Mouse (Mus musculus): ENCODE data around the gene Olfr70. TPM values are rescaled to one million over a fixed set of nuclear protein-coding genes. Genes with fewer than 3 reads are reported as not detected.
A peak's percentile ranks its signal among the peaks of the same experiment; 100 is the strongest.

Olfr70 gene
- total RNA-seq, 4 experiments from 2014 or later = not detected

GRCm38 (mm10) chr4:43656339-43657109, 44.1 kb downstream of the Olfr70 start, which contains the start of gene Hint2:
TSS of gene Hint2 (minus strand) at chr4:43656466.
- peak; percentile 91 to 96 for DNase-seq (ENCODE audit: low spot score in 2 of 2)

GRCm38 (mm10) chr4:43655656-43656338, 44.8 kb downstream of the Olfr70 start:
- DNase-seq (ENCODE audit: low spot score in 2 of 2) = peak in 1 of 2 experiments; percentile 28

- no peak for DNase-seq (ENCODE audit: low spot score in 2 of 2)
Observed at GRCm38 (mm10) chr4:43653161-43654015, 47.2 kb downstream of the Olfr70 start, which contains the start of gene Spag8. TSS of gene Spag8 (minus strand) at chr4:43653594.

GRCm38 (mm10) chr4:43652726-43653125, 47.9 kb downstream of the Olfr70 start:
- DNase-seq (ENCODE audit: low spot score in 2 of 2) = no peak

- no peak for DNase-seq (ENCODE audit: low spot score in 2 of 2)
Observed at GRCm38 (mm10) chr4:43649783-43650182, 50.8 kb downstream of the Olfr70 start.

Other genes starting within 250 kb of the Olfr70 start
- gene Cd72, start 246.2 kb downstream of the Olfr70 start, total RNA-seq (2022) = 1 to 10 TPM in 3 of 4 experiments, under 1 TPM in 1; 0.38 to 2.9 (median 1.6) TPM
- under 1 TPM in 1 of 4 experiments, not detected in 3; 0.46 TPM for gene Sit1, start 217.1 kb downstream of the Olfr70 start, total RNA-seq (2022)
- 10 to 100 TPM; 26.5 to 37.8 (median 30.1) TPM for gene Ccdc107, start 207.9 kb downstream of the Olfr70 start, total RNA-seq (2022)
- gene Arhgef39, start 201.1 kb downstream of the Olfr70 start, total RNA-seq (2022) = 1 to 10 TPM; 1.2 to 2.2 (median 1.6) TPM
- gene Car9, start 193.8 kb downstream of the Olfr70 start, total RNA-seq (2022) = 1 to 10 TPM; 2.1 to 5.1 (median 2.8) TPM
- gene Tpm2, start 177.0 kb downstream of the Olfr70 start, total RNA-seq (2022) = 10 to 100 TPM; 11.7 to 14.4 (median 13.8) TPM
- 10 to 100 TPM; 68.2 to 77.9 (median 73.6) TPM for gene Creb3, start 138.5 kb downstream of the Olfr70 start, total RNA-seq (2022)
- gene Tln1, start 138.1 kb downstream of the Olfr70 start, total RNA-seq (2022) = 10 to 100 TPM; 38.8 to 55.7 (median 46.1) TPM
- 10 to 100 TPM; 47.0 to 60.5 (median 49.8) TPM for gene Rgp1, start 122.1 kb downstream of the Olfr70 start, total RNA-seq (2022)
- gene Gba2, start 121.9 kb downstream of the Olfr70 start, total RNA-seq (2022) = 10 to 100 TPM; 62.1 to 69.7 (median 65.6) TPM
- gene Msmp, start 116.3 kb downstream of the Olfr70 start, total RNA-seq (2022) = 1 to 10 TPM in 1 of 4 experiments, not detected in 3; 1.1 TPM
- gene Npr2, start 68.9 kb downstream of the Olfr70 start, total RNA-seq (2022) = 10 to 100 TPM; 42.5 to 60.2 (median 56.9) TPM
- gene Spag8, start 47.2 kb downstream of the Olfr70 start, total RNA-seq (2022) = 1 to 10 TPM; 1.3 to 1.6 (median 1.5) TPM
- 10 to 100 TPM; 29.6 to 46.8 (median 41.6) TPM for gene Hint2, start 44.3 kb downstream of the Olfr70 start, total RNA-seq (2022)
- 10 to 100 TPM; 56.5 to 59.6 (median 57.4) TPM for gene Tmem8b, start 31.8 kb downstream of the Olfr70 start, total RNA-seq (2022)
- 1 to 10 TPM; 1.2 to 2.0 (median 1.6) TPM for gene Fam221b, start 31.7 kb downstream of the Olfr70 start, total RNA-seq (2022)
- not detected for gene Olfr71, start 9.4 kb upstream of the Olfr70 start, total RNA-seq (2022)
- gene Hrct1, start 26.4 kb upstream of the Olfr70 start, total RNA-seq (2022) = under 1 TPM; 0.60 to 0.91 (median 0.75) TPM
- gene Spaar, start 29.2 kb upstream of the Olfr70 start, total RNA-seq (2022) = under 1 TPM; 0.39 to 0.91 (median 0.81) TPM
- under 1 TPM in 1 of 4 experiments, not detected in 3; 0.42 TPM for gene Olfr159, start 70.2 kb upstream of the Olfr70 start, total RNA-seq (2022)
- gene Olfr156, start 123.1 kb upstream of the Olfr70 start, total RNA-seq (2022) = not detected
- gene Olfr157, start 139.4 kb upstream of the Olfr70 start, total RNA-seq (2022) = not detected
- gene Olfr155, start 150.8 kb upstream of the Olfr70 start, total RNA-seq (2022) = not detected
- gene Reck, start 174.7 kb upstream of the Olfr70 start, total RNA-seq (2022) = 1 to 10 TPM; 8.1 to 8.8 (median 8.3) TPM

All from left cerebral cortex, adult 8-10 months (tissue).